Mouse (Mus musculus): ENCODE measurements around the gene Camk2d. TPM values are rescaled to one million over a fixed set of nuclear protein-coding genes. Genes with fewer than 3 reads are reported as not detected.

Gene Camk2d
- polyA plus RNA-seq, 1 experiment from 2014 or later: 10.5 TPM

DNA sequence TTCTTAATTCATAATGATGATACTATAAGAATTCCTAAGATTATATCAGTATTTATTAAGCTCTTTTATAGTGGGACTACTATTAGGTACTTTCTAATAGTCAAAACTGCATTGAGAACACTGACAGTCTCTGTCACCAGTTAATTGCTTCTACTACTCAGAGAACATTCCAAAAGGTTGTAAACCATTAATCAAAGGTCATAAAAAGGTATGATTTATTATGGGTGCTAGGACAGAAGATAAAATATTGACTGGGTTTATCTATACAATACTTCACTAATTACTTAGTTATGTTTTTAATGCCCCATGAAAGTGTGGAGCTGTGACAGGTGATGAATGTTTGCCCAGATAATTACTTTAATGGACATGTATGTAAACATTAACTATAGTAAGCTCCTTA, 264.3 kb downstream of the Camk2d start:
- Histone ChIP-seq H3K27me3 (replicated peaks; ENCODE audit: control insufficient read depth, insufficient read depth, low read length) (no peaks in the 10 kb centered on the region), H3K36me3 (ENCODE audit: control insufficient read depth, insufficient read depth, low read length) (no peaks in the 10 kb centered on the region), H3K4me3 (ENCODE audit: low read depth, low read length) (no peak overlapping the region), H3K27ac (ENCODE audit: low read depth, low read length) (no peak overlapping the region), H3K4me1 (replicated peaks; ENCODE audit: control insufficient read depth, insufficient read depth, low read length) (no peaks in the 10 kb centered on the region), H3K9me3 (ENCODE audit: control insufficient read depth, low read length) (no peaks in the 10 kb centered on the region), H3K9ac (ENCODE audit: low read depth, low read length) (no peak overlapping the region), H3K4me2 (no peak overlapping the region)
- no peak for DNase-seq (ENCODE audit: low spot score)
- no peak for ATAC-seq (replicated peaks; ENCODE audit: low FRiP score)

DNA sequence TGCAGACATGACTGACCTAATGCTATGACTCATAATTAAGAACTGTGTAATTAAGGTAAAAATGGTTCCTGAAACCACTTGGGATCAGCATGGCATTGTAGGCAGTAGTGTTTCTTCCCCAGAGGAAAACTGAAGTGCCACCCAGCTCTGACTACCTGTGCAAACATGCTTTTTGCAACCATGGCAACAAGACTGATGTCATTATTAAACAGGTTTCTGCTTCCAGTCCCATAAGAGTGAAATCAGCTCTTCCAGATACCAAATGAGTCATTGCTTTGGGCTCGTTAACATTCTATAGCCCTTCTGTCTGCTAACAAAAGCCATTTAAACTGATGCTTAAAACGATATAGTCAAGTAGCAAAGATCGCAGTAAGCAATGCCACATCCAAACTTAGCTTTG, 273.5 kb downstream of the Camk2d start:
- no peak for ATAC-seq (replicated peaks; ENCODE audit: low FRiP score)
- no peak overlapping the region for H3K27ac ChIP-seq (ENCODE audit: low read depth, low read length)
- H3K27me3 ChIP-seq (replicated peaks; ENCODE audit: control insufficient read depth, insufficient read depth, low read length): no peaks in the 10 kb centered on the region
- no peak for DNase-seq (ENCODE audit: low spot score)
- H3K4me1 ChIP-seq (replicated peaks; ENCODE audit: control insufficient read depth, insufficient read depth, low read length): no peaks in the 10 kb centered on the region
- no peak overlapping the region for H3K9ac ChIP-seq (ENCODE audit: low read depth, low read length)
- no peaks in the 10 kb centered on the region for H3K9me3 ChIP-seq (ENCODE audit: control insufficient read depth, low read length)
- H3K4me3 ChIP-seq (ENCODE audit: low read depth, low read length): no peak overlapping the region
- no peaks in the 10 kb centered on the region for H3K36me3 ChIP-seq (ENCODE audit: control insufficient read depth, insufficient read depth, low read length)
- WGBS: 74% methylated on average over 3 of the region's 3 CpGs
- no peak overlapping the region for H3K4me2 ChIP-seq

DNA sequence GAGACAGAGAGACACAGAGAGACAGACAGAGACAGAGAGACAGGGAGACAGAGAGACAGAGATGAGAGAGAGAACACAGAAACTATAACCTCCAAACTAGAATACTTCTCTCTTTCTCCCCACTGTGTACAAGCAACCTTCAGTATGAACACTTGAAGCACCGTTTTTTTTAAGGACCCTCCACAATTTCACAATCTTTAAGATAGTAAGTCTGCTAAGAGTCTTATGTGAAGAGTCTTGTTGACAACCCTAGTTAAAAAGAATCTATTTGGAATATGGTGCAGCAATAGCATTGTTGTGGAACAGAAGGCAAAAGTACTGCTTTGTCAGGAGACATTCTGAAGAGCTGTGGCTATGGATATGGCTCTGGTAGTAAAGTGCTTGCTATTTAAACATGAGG, 274.6 kb downstream of the Camk2d start:
- ATAC-seq (replicated peaks; ENCODE audit: low FRiP score) (no peak), DNase-seq (ENCODE audit: low spot score) (no peak)
- no peak overlapping the region for H3K4me3 ChIP-seq (ENCODE audit: low read depth, low read length)
- no peaks in the 10 kb centered on the region for H3K9me3 ChIP-seq (ENCODE audit: control insufficient read depth, low read length)
- H3K4me1 ChIP-seq (replicated peaks; ENCODE audit: control insufficient read depth, insufficient read depth, low read length): no peaks in the 10 kb centered on the region
- H3K9ac ChIP-seq (ENCODE audit: low read depth, low read length): no peak overlapping the region
- WGBS: 89% methylated on average over 1 of the region's 1 CpGs
- H3K27ac ChIP-seq (ENCODE audit: low read depth, low read length): no peak overlapping the region
- H3K27me3 ChIP-seq (replicated peaks; ENCODE audit: control insufficient read depth, insufficient read depth, low read length): no peaks in the 10 kb centered on the region
- no peak overlapping the region for H3K4me2 ChIP-seq
- no peaks in the 10 kb centered on the region for H3K36me3 ChIP-seq (ENCODE audit: control insufficient read depth, insufficient read depth, low read length)

DNA sequence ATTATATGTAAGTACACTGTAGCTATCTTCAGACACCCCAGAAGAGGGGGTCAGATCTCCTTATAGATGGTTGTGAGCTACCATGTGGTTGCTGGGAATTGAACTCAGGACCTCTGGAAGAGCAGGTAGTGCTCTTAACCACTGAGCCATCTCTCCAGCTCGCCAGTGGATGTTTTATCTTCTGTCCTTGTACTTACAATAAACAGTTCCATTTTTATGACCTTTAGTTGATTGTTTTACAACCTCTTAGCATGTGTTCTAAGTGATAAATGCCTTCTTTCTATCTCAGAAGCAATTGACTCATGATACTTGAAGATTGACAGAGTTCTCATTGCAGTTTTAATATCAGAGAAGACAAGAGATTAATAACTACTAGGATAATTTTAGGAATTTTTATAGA, 282.1 kb downstream of the Camk2d start:
- H3K27me3 ChIP-seq (replicated peaks; ENCODE audit: control insufficient read depth, insufficient read depth, low read length): no peaks in the 10 kb centered on the region
- H3K9ac ChIP-seq (ENCODE audit: low read depth, low read length): no peak overlapping the region
- 41% methylated on average over 1 of the region's 1 CpGs for WGBS
- no peaks in the 10 kb centered on the region for H3K36me3 ChIP-seq (ENCODE audit: control insufficient read depth, insufficient read depth, low read length)
- no peaks in the 10 kb centered on the region for H3K9me3 ChIP-seq (ENCODE audit: control insufficient read depth, low read length)
- H3K4me3 ChIP-seq (ENCODE audit: low read depth, low read length): no peak overlapping the region
- ATAC-seq (replicated peaks; ENCODE audit: low FRiP score): no peak
- H3K4me2 ChIP-seq: no peak overlapping the region
- no peak overlapping the region for H3K27ac ChIP-seq (ENCODE audit: low read depth, low read length)
- no peak for DNase-seq (ENCODE audit: low spot score)
- no peaks in the 10 kb centered on the region for H3K4me1 ChIP-seq (replicated peaks; ENCODE audit: control insufficient read depth, insufficient read depth, low read length)

DNA sequence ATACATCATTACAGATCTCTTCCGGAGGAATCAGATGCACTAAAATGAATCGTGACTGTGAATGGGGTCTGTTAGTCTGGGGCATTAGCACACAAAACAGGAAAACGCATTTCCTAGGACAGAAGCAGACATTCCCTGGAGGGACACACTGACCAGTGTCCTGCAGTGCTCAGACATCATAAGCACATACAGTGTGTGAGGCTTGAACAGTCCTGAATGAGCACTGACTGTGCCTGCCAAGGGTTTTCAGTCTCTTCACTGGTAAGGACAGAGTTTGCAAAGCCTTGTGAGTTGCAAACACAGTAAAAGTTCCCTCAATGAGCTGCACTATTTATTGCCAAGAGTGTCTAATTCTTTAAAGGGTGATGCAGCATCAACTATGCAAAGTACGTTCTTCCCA, 290.0 kb downstream of the Camk2d start:
- whole genome bisulfite sequencing: 78% methylated on average over 4 of the region's 4 CpGs
- H3K4me3 ChIP-seq (ENCODE audit: low read depth, low read length): no peak overlapping the region
- no peaks in the 10 kb centered on the region for H3K4me1 ChIP-seq (replicated peaks; ENCODE audit: control insufficient read depth, insufficient read depth, low read length)
- no peak overlapping the region for H3K4me2 ChIP-seq
- ATAC-seq (replicated peaks; ENCODE audit: low FRiP score) (no peak), DNase-seq (ENCODE audit: low spot score) (no peak)
- H3K27me3 ChIP-seq (replicated peaks; ENCODE audit: control insufficient read depth, insufficient read depth, low read length): no peaks in the 10 kb centered on the region
- H3K9ac ChIP-seq (ENCODE audit: low read depth, low read length): no peak overlapping the region
- no peaks in the 10 kb centered on the region for H3K36me3 ChIP-seq (ENCODE audit: control insufficient read depth, insufficient read depth, low read length)
- no peaks in the 10 kb centered on the region for H3K9me3 ChIP-seq (ENCODE audit: control insufficient read depth, low read length)
- no peak overlapping the region for H3K27ac ChIP-seq (ENCODE audit: low read depth, low read length)

DNA sequence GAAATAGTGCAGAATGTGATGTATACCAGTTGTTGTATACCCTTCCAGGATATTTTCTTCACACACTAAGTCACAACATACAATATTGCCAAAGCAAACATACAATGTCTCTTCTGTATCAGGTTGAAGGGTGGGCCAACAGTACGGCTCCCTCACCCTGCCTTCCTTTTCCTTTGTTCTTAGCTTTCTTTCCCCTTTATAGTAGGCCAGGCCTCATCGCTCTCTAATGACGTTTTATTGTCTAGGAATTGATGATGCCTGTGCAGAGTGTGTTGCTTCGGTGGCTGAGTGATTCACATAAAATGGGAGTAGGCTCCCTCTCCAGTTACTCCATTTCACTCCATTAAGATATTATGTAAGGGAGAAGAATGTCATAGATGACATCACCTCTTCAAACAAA, 290.5 kb downstream of the Camk2d start:
- DNase-seq (ENCODE audit: low spot score) (no peak), ATAC-seq (replicated peaks; ENCODE audit: low FRiP score) (no peak)
- Histone ChIP-seq H3K4me2 (no peak overlapping the region), H3K4me1 (replicated peaks; ENCODE audit: control insufficient read depth, insufficient read depth, low read length) (no peaks in the 10 kb centered on the region), H3K27ac (ENCODE audit: low read depth, low read length) (no peak overlapping the region), H3K36me3 (ENCODE audit: control insufficient read depth, insufficient read depth, low read length) (no peaks in the 10 kb centered on the region), H3K9ac (ENCODE audit: low read depth, low read length) (no peak overlapping the region), H3K9me3 (ENCODE audit: control insufficient read depth, low read length) (no peaks in the 10 kb centered on the region), H3K27me3 (replicated peaks; ENCODE audit: control insufficient read depth, insufficient read depth, low read length) (no peaks in the 10 kb centered on the region), H3K4me3 (ENCODE audit: low read depth, low read length) (no peak overlapping the region)
- WGBS: 82% methylated on average over 4 of the region's 4 CpGs

Other genes starting within 250 kb of the Camk2d start
- 0.15 TPM in 1 of 2 replicates, not detected in the other for gene Arsj, start 232.6 kb upstream of the Camk2d start, polyA plus RNA-seq (2014; fragmentation: Nextera tagmentation; extraction: Ambion mirVana)

All from liver, embryonic 11.5 days (tissue).